Mouse (Mus musculus) MEL (cell line): ENCODE results near the gene Itpkc. TPM values are rescaled to one million over a fixed set of nuclear protein-coding genes. Genes with fewer than 3 reads are reported as not detected.

ENCODE experiments used
- DNase-seq: peaks from one replicate; pipeline ENCODE4 v3.0.0; 2011; ENCODE audit warnings: low read depth, low spot score
- H3K27ac ChIP-seq: 2 replicates; pipeline ENCODE4 v1.5.1; 2012; ENCODE audit warnings: low read depth, mild to moderate bottlenecking, control low read depth, low read length, moderate library complexity; ENCODE audit not compliant: control insufficient read depth
- H3K27me3 ChIP-seq, 2 experiments: fragments of 150-350 bp in 1 of 2; sonication (generic) in 1 of 2; 2 replicates each; pipeline ENCODE4 v1.6.1; 2012; ENCODE audit warnings: low read length in 2 of 2, mild to moderate bottlenecking in 2 of 2, improper control_type of control experiment in 1 of 2, moderate library complexity in 1 of 2; ENCODE audit not compliant: insufficient read depth in 2 of 2, control insufficient read depth in 1 of 2
- H3K36me3 ChIP-seq, 2 experiments: 2 replicates each; pipeline ENCODE4 v1.6.1; 2012 to 2014; ENCODE audit warnings: low read length in 2 of 2, improper control_type of control experiment in 1 of 2, inconsistent platforms in 1 of 2, mild to moderate bottlenecking in 1 of 2; ENCODE audit not compliant: insufficient read depth in 2 of 2, control insufficient read depth in 1 of 2
- H3K4me1 ChIP-seq, 2 experiments: fragments of 150-350 bp in 1 of 2; sonication (generic) in 1 of 2; 2 replicates each; pipeline ENCODE4 v1.6.1; 2012; ENCODE audit warnings: low read length in 2 of 2, improper control_type of control experiment in 1 of 2, mild to moderate bottlenecking in 1 of 2; ENCODE audit not compliant: insufficient read depth in 2 of 2, control insufficient read depth in 1 of 2
- H3K4me3 ChIP-seq, 2 experiments: fragments of 150-350 bp in 1 of 2; sonication (generic) in 1 of 2; 2 replicates each; pipeline ENCODE4 v1.5.1; 2012; ENCODE audit warnings: low read depth in 2 of 2, low read length in 2 of 2, mild to moderate bottlenecking in 2 of 2, moderate library complexity in 2 of 2, control low read depth in 1 of 2, improper control_type of control experiment in 1 of 2; ENCODE audit not compliant: control insufficient read depth in 1 of 2, insufficient read depth in 1 of 2
- H3K79me2 ChIP-seq: 2 replicates; pipeline ENCODE4 v1.6.1; 2012; ENCODE audit warnings: mild to moderate bottlenecking, low read length, moderate library complexity; ENCODE audit not compliant: control insufficient read depth, poor library complexity, insufficient read depth
- H3K9ac ChIP-seq: 2 replicates; pipeline ENCODE4 v1.6.1; 2012; ENCODE audit warnings: low read depth, mild to moderate bottlenecking, control low read depth, low read length, moderate library complexity; ENCODE audit not compliant: control insufficient read depth, poor library complexity, severe bottlenecking
- H3K9me3 ChIP-seq: fragments of 150-350 bp; sonication (generic); replicated peaks from 2 replicates; pipeline ENCODE4 v1.6.1; 2012; ENCODE audit warnings: mild to moderate bottlenecking, low read length, improper control_type of control experiment, moderate library complexity; ENCODE audit not compliant: insufficient read depth
- CHD1 ChIP-seq: IDR thresholded peaks from 2 replicates; pipeline ENCODE4 v1.6.1; 2012; ENCODE audit warnings: low read depth, mild to moderate bottlenecking, inconsistent platforms, low read length, improper control_type of control experiment
- CHD2 ChIP-seq: IDR thresholded peaks from 2 replicates; pipeline ENCODE4 v1.6.1; 2011; ENCODE audit warnings: low read length, improper control_type of control experiment
- CTCF ChIP-seq, 3 experiments: IDR thresholded peaks in 2 of 3; conservative IDR thresholded peaks in 1 of 3; 2 replicates each; pipeline ENCODE4 v1.5.1; 2011 to 2012; ENCODE audit warnings: low read length in 3 of 3, low read depth in 2 of 3, mild to moderate bottlenecking in 2 of 3, improper control_type of control experiment in 1 of 3, inconsistent platforms in 1 of 3, mixed read lengths in 1 of 3, moderate library complexity in 1 of 3; ENCODE audit not compliant: control insufficient read depth in 1 of 3, insufficient read depth in 1 of 3, poor library complexity in 1 of 3, severe bottlenecking in 1 of 3
- ETS1 ChIP-seq: IDR thresholded peaks from 2 replicates; pipeline ENCODE4 v1.6.1; 2012; ENCODE audit warnings: low read depth, mild to moderate bottlenecking, inconsistent platforms, low read length, improper control_type of control experiment, moderate library complexity
- GABPA ChIP-seq: IDR thresholded peaks from 2 replicates; pipeline ENCODE4 v1.6.1; 2012; ENCODE audit warnings: low read depth, mild to moderate bottlenecking, inconsistent platforms, low read length, improper control_type of control experiment, moderate library complexity
- GATA1 ChIP-seq: IDR thresholded peaks from 2 replicates; pipeline ENCODE4 v1.6.1; 2011; ENCODE audit warnings: low read depth, low read length, improper control_type of control experiment
- HCFC1 ChIP-seq: IDR thresholded peaks from 2 replicates; pipeline ENCODE4 v1.6.1; 2012; ENCODE audit warnings: low read depth, mild to moderate bottlenecking, inconsistent platforms, low read length, improper control_type of control experiment, moderate library complexity
- JUND ChIP-seq: IDR thresholded peaks from 2 replicates; pipeline ENCODE4 v1.6.1; 2011; ENCODE audit warnings: low read depth, mild to moderate bottlenecking, improper control_type of control experiment, low read length
- KAT2A ChIP-seq: conservative IDR thresholded peaks from 2 replicates; pipeline ENCODE4 v1.6.1; 2012; ENCODE audit warnings: low read depth, low read length, improper control_type of control experiment, inconsistent platforms
- MAFK ChIP-seq: IDR thresholded peaks from 2 replicates; pipeline ENCODE4 v1.6.1; 2011; ENCODE audit warnings: low read depth, mild to moderate bottlenecking, low read length, improper control_type of control experiment, borderline replicate concordance
- MEF2A ChIP-seq: IDR thresholded peaks from 2 replicates; pipeline ENCODE4 v1.6.1; 2014; ENCODE audit warnings: low read depth, mild to moderate bottlenecking, inconsistent platforms, low read length, improper control_type of control experiment; ENCODE audit not compliant: poor library complexity, insufficient replicate concordance, severe bottlenecking; ENCODE audit errors: extremely low read depth
- NRF1 ChIP-seq: IDR thresholded peaks from 2 replicates; pipeline ENCODE4 v1.6.1; 2014; ENCODE audit warnings: low read depth, mild to moderate bottlenecking, inconsistent platforms, low read length, improper control_type of control experiment, moderate library complexity; ENCODE audit not compliant: poor library complexity, insufficient read depth, severe bottlenecking
- POLR2A ChIP-seq, 2 experiments: IDR thresholded peaks; 2 replicates each; pipeline ENCODE4 v1.6.1; 2011 to 2012; ENCODE audit warnings: low read length in 2 of 2, mild to moderate bottlenecking in 2 of 2, control low read depth in 1 of 2, improper control_type of control experiment in 1 of 2, low read depth in 1 of 2, moderate library complexity in 1 of 2; ENCODE audit not compliant: control insufficient read depth in 1 of 2, insufficient read depth in 1 of 2, poor library complexity in 1 of 2
- RAD21 ChIP-seq: IDR thresholded peaks from 2 replicates; pipeline ENCODE4 v1.6.1; 2011; ENCODE audit warnings: mild to moderate bottlenecking, low read depth, low read length, improper control_type of control experiment
- SMC3 ChIP-seq: IDR thresholded peaks from 2 replicates; pipeline ENCODE4 v1.6.1; 2011; ENCODE audit warnings: low read depth, low read length, improper control_type of control experiment
- TBP ChIP-seq: IDR thresholded peaks from 2 replicates; pipeline ENCODE4 v1.8.0; 2011; ENCODE audit warnings: low read depth, low read length, improper control_type of control experiment
- UBTF ChIP-seq: IDR thresholded peaks from 2 replicates; pipeline ENCODE4 v1.6.1; 2012; ENCODE audit warnings: low read depth, mild to moderate bottlenecking, inconsistent platforms, low read length, improper control_type of control experiment, moderate library complexity, borderline replicate concordance; ENCODE audit not compliant: insufficient read depth
- ZC3H11A ChIP-seq: IDR thresholded peaks from 2 replicates; pipeline ENCODE4 v1.6.1; 2012; ENCODE audit warnings: low read depth, mild to moderate bottlenecking, inconsistent platforms, low read length, improper control_type of control experiment
- ZMIZ1 ChIP-seq: IDR thresholded peaks from 2 replicates; pipeline ENCODE4 v1.6.1; 2012; ENCODE audit warnings: low read depth, mild to moderate bottlenecking, inconsistent platforms, low read length, improper control_type of control experiment, moderate library complexity
- polyA plus RNA-seq, 2 experiments: library from polyadenylated mRNA; stranded (reverse) in 1 of 2; unstranded in 1 of 2; fragments of >175 nt in 1 of 2; fragments of >200 nt in 1 of 2; gene quantifications; 2 replicates each; pipeline versions ENCODE4 v1.2.1 to v1.2.4; 2012; ENCODE audit warnings: low replicate concordance in 2 of 2, low read depth in 1 of 2; ENCODE audit not compliant: insufficient read length in 2 of 2, insufficient read depth in 1 of 2, missing spikeins in 1 of 2
- total RNA-seq: library from RNA; depleted of rRNA; stranded (reverse); fragments of 300-350 nt; gene quantifications from 2 replicates; pipeline ENCODE4 v1.2.3, GENCODE M21; 2012

The Itpkc gene
- total and polyA plus RNA-seq, 3 experiments: 6.3 to 6.8 TPM; not detected in 1

GRCm38 (mm10) chr7:27165007-27165655, 63.3 kb downstream of the Itpkc start:
- DNase-seq: no peak
- Histone ChIP-seq H3K4me3 (peak overlapping the region in 1 of 2 experiments; percentile 90; a peak in 2 of 4 replicates), H3K9me3 (no peaks in the 10 kb centered on the region), H3K27me3 (no peaks in the 10 kb centered on the region), H3K79me2 (peaks cover 11% of the 10 kb centered on the region), H3K27ac (no peak overlapping the region), H3K9ac (peak overlapping the region; percentile 90), H3K36me3 (peaks cover 0 to 3% of the 10 kb centered on the region in 2 experiments; a peak in 1 of 4 replicates), H3K4me1 (peaks cover 7 to 10% of the 10 kb centered on the region in 2 experiments; a peak in 3 of 4 replicates)
- TF ChIP-seq JUND (no peak), MEF2A (no peak), POLR2A (IDR thresholded peaks at IDR 0.05; ENCODE audit: control insufficient read depth in 1 of 2, insufficient read depth in 1 of 2, low read depth in 1 of 2, low read length in 2 of 2, poor library complexity in 1 of 2) (0 out of 4 replicates have a peak, but pooled peaks of 1 of the 2 experiments have one; percentile 32)

GRCm38 (mm10) chr7:27164112-27164947, 64.1 kb downstream of the Itpkc start:
- DNase-seq: no peak
- H3K4me3 ChIP-seq: no peak overlapping the region
- no peaks in the 10 kb centered on the region for H3K9me3 ChIP-seq
- H3K9ac ChIP-seq: no peak overlapping the region
- no peak for TF ChIP-seq CHD1
- no peak for TF ChIP-seq CTCF (IDR thresholded peaks at IDR 0.05 in 2 of 3, conservative IDR thresholded peaks at IDR 0.05 in 1 of 3; ENCODE audit: control insufficient read depth in 1 of 3, insufficient read depth in 1 of 3, low read depth in 2 of 3, low read length in 3 of 3, poor library complexity in 1 of 3, severe bottlenecking in 1 of 3)
- no peak for TF ChIP-seq CHD2
- no peak for TF ChIP-seq POLR2A (IDR thresholded peaks at IDR 0.05; ENCODE audit: control insufficient read depth in 1 of 2, insufficient read depth in 1 of 2, low read depth in 1 of 2, low read length in 2 of 2, poor library complexity in 1 of 2)
- TF ChIP-seq UBTF: no peak
- TF ChIP-seq ZMIZ1: no peak
- no peak for TF ChIP-seq ZC3H11A
- no peak for TF ChIP-seq HCFC1
- no peak for TF ChIP-seq GABPA
- TF ChIP-seq SMC3: no peak
- TF ChIP-seq MEF2A: no peak
- no peak for TF ChIP-seq MAFK
- TF ChIP-seq RAD21: no peak
- no peak for TF ChIP-seq NRF1
- TF ChIP-seq TBP: no peak
- no peak for TF ChIP-seq ETS1
- TF ChIP-seq GATA1: no peak
- TF ChIP-seq JUND: no peak
- no peak for TF ChIP-seq KAT2A
- H3K27ac ChIP-seq: no peak overlapping the region
- H3K79me2 ChIP-seq: peaks cover 11% of the 10 kb centered on the region
- no peaks in the 10 kb centered on the region for H3K27me3 ChIP-seq
- peaks cover 7 to 10% of the 10 kb centered on the region in 2 experiments; a peak in 3 of 4 replicates for H3K4me1 ChIP-seq
- peaks cover 0 to 3% of the 10 kb centered on the region in 2 experiments; a peak in 1 of 4 replicates for H3K36me3 ChIP-seq
